Mouse (Mus musculus): ENCODE data around the gene Akap9. TPM values are rescaled to one million over a fixed set of nuclear protein-coding genes. Genes with fewer than 3 reads are reported as not detected.
"Not testable (repeated sequence)": the region's sequence is repeated elsewhere in the genome, so short reads cannot be mapped to it uniquely, and the experiment has no call there.

Gene Akap9
- polyA plus RNA-seq, 1 experiment, result 40.8 TPM

DNA sequence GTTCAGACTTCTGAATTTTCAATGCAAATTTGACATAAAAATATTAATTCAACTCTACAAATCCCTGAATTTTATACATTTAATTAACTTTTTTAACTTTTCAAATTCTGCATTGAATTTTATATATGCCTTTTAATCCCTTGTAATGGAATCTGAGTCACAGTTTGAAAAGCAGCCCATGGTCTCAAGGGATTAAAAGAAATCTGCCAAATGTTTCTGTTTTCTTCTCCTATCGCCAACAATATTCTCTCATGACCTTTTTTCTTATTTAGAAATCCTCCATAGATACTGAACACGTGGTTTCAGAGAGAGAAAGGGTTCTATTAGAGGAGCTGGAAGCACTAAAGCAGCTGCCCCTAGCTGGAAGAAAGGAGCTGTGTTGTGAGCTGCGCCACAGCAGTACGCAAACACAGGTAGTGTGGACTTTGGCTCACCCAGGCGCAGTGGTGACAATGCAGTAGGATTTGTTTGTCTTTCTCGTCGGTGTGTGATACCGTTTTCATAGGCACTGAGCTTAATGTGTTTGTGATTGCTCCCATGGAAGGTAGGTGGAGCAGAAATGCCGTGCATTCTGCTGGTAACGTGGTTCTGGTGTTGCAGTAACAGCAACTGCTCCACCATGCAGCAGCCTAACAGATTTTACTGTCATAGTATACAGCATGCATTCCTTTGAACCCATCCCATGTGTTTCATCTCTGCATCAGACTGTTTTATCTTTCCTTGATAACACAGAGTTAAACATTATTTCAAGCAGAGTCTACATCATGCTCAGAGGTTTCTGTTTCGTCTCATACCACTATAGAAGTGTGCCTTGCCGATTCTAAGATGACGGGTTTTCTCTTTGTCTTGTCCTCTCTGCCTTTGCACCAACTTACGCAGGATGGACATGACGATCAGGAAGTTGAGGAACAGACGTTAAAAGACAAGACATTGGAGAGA lies 76.9 kb downstream of the Akap9 start:
- H3K36me3 ChIP-seq (ENCODE audit: control insufficient read depth, insufficient read depth, low read length, poor library complexity, severe bottlenecking), result no peaks in the 10 kb centered on the region; the same call in none of the 2 replicates
- no peak overlapping the region for H3K9ac ChIP-seq (ENCODE audit: low read depth, poor library complexity, severe bottlenecking)
- no peak overlapping the region for H3K4me3 ChIP-seq (ENCODE audit: low read depth, low read length)

GRCm38 (mm10) chr5:4006606-4007005 lies 78.8 kb downstream of the Akap9 start:
- TF ChIP-seq POLR2A (IDR thresholded peaks at IDR 0.05; ENCODE audit: insufficient read depth, low read length) (no peak), EP300 (IDR thresholded peaks at IDR 0.05; ENCODE audit: insufficient read depth, low read depth, low read length) (no peak), CTCF (IDR thresholded peaks at IDR 0.05; ENCODE audit: low read depth, low read length) (no peak)
- Histone ChIP-seq H3K36me3 (ENCODE audit: control insufficient read depth, insufficient read depth, low read length, poor library complexity, severe bottlenecking) (no peaks in the 10 kb centered on the region; the same call in none of the 2 replicates), H3K27me3 (ENCODE audit: control insufficient read depth, insufficient read depth, low read length, poor library complexity, severe bottlenecking) (no peaks in the 10 kb centered on the region)

More for the DNA sequence above, 76.9 kb downstream of the Akap9 start:
- H3K27ac ChIP-seq (ENCODE audit: insufficient read depth, low read length), result no peak overlapping the region
- TF ChIP-seq CTCF (IDR thresholded peaks at IDR 0.05; ENCODE audit: low read depth, low read length), result no peak
- TF ChIP-seq EP300 (IDR thresholded peaks at IDR 0.05; ENCODE audit: insufficient read depth, low read depth, low read length), result no peak
- TF ChIP-seq POLR2A (IDR thresholded peaks at IDR 0.05; ENCODE audit: insufficient read depth, low read length), result no peak
- no peaks in the 10 kb centered on the region for H3K9me3 ChIP-seq (replicated peaks; ENCODE audit: control insufficient read depth, insufficient read depth, low read length, poor library complexity, severe bottlenecking)
- no peaks in the 10 kb centered on the region for H3K27me3 ChIP-seq (ENCODE audit: control insufficient read depth, insufficient read depth, low read length, poor library complexity, severe bottlenecking)
- no peaks in the 10 kb centered on the region for H3K4me1 ChIP-seq (ENCODE audit: control insufficient read depth, insufficient read depth, low read length)

GRCm38 (mm10) chr5:4008266-4008665 lies 80.4 kb downstream of the Akap9 start:
- no peak overlapping the region for H3K27ac ChIP-seq (ENCODE audit: insufficient read depth, low read length)
- no peak overlapping the region for H3K9ac ChIP-seq (ENCODE audit: low read depth, poor library complexity, severe bottlenecking)
- H3K27me3 ChIP-seq (ENCODE audit: control insufficient read depth, insufficient read depth, low read length, poor library complexity, severe bottlenecking), result no peaks in the 10 kb centered on the region
- no peak overlapping the region for H3K4me3 ChIP-seq (ENCODE audit: low read depth, low read length)
- no peaks in the 10 kb centered on the region; the same call in none of the 2 replicates for H3K36me3 ChIP-seq (ENCODE audit: control insufficient read depth, insufficient read depth, low read length, poor library complexity, severe bottlenecking)
- H3K9me3 ChIP-seq (replicated peaks; ENCODE audit: control insufficient read depth, insufficient read depth, low read length, poor library complexity, severe bottlenecking), result no peaks in the 10 kb centered on the region
- TF ChIP-seq EP300 (IDR thresholded peaks at IDR 0.05; ENCODE audit: insufficient read depth, low read depth, low read length) (no peak), POLR2A (IDR thresholded peaks at IDR 0.05; ENCODE audit: insufficient read depth, low read length) (no peak), CTCF (IDR thresholded peaks at IDR 0.05; ENCODE audit: low read depth, low read length) (no peak)
- H3K4me1 ChIP-seq (ENCODE audit: control insufficient read depth, insufficient read depth, low read length), result no peaks in the 10 kb centered on the region

More at GRCm38 (mm10) chr5:4006606-4007005, 78.8 kb downstream of the Akap9 start:
- H3K4me3 ChIP-seq (ENCODE audit: low read depth, low read length), result no peak overlapping the region
- H3K27ac ChIP-seq (ENCODE audit: insufficient read depth, low read length), result no peak overlapping the region
- no peaks in the 10 kb centered on the region for H3K4me1 ChIP-seq (ENCODE audit: control insufficient read depth, insufficient read depth, low read length)
- no peak overlapping the region for H3K9ac ChIP-seq (ENCODE audit: low read depth, poor library complexity, severe bottlenecking)
- no peaks in the 10 kb centered on the region for H3K9me3 ChIP-seq (replicated peaks; ENCODE audit: control insufficient read depth, insufficient read depth, low read length, poor library complexity, severe bottlenecking)

GRCm38 (mm10) chr5:4009540-4009939 lies 81.7 kb downstream of the Akap9 start:
- Histone ChIP-seq H3K27ac (ENCODE audit: insufficient read depth, low read length) (no peak overlapping the region), H3K9ac (ENCODE audit: low read depth, poor library complexity, severe bottlenecking) (no peak overlapping the region), H3K9me3 (replicated peaks; ENCODE audit: control insufficient read depth, insufficient read depth, low read length, poor library complexity, severe bottlenecking) (no peaks in the 10 kb centered on the region), H3K36me3 (ENCODE audit: control insufficient read depth, insufficient read depth, low read length, poor library complexity, severe bottlenecking) (no peaks in the 10 kb centered on the region; the same call in 1 of the 2 replicates), H3K4me3 (ENCODE audit: low read depth, low read length) (no peak overlapping the region), H3K4me1 (ENCODE audit: control insufficient read depth, insufficient read depth, low read length) (no peaks in the 10 kb centered on the region), H3K27me3 (ENCODE audit: control insufficient read depth, insufficient read depth, low read length, poor library complexity, severe bottlenecking) (no peaks in the 10 kb centered on the region)
- TF ChIP-seq EP300 (IDR thresholded peaks at IDR 0.05; ENCODE audit: insufficient read depth, low read depth, low read length) (no peak), CTCF (IDR thresholded peaks at IDR 0.05; ENCODE audit: low read depth, low read length) (no peak), POLR2A (IDR thresholded peaks at IDR 0.05; ENCODE audit: insufficient read depth, low read length) (no peak)

DNA sequence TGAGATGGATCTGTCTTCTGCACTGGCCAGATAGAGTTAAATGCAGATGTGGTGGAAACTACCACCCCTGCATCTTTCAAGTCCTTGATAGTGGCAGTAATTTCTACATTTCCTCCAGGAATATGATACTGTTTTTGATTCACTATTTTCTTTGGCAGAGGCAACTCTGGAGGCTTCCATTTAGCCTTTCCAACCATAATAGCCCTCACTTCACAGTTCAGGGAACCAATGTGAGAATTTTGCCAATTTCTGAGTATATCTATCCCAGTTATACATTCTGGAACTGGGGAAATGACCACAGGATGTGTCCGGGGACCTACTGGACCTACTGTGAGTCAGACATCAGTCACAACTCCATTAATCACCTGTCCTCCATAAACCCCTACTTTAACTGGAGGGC lies 89.8 kb downstream of the Akap9 start:
- H3K9ac ChIP-seq (ENCODE audit: low read depth, poor library complexity, severe bottlenecking); H3K9me3 ChIP-seq (replicated peaks; ENCODE audit: control insufficient read depth, insufficient read depth, low read length, poor library complexity, severe bottlenecking); H3K36me3 ChIP-seq (ENCODE audit: control insufficient read depth, insufficient read depth, low read length, poor library complexity, severe bottlenecking); H3K4me3 ChIP-seq (ENCODE audit: low read depth, low read length); H3K4me1 ChIP-seq (ENCODE audit: control insufficient read depth, insufficient read depth, low read length); H3K27ac ChIP-seq (ENCODE audit: insufficient read depth, low read length); H3K27me3 ChIP-seq (ENCODE audit: control insufficient read depth, insufficient read depth, low read length, poor library complexity, severe bottlenecking): not testable (repeated sequence)

DNA sequence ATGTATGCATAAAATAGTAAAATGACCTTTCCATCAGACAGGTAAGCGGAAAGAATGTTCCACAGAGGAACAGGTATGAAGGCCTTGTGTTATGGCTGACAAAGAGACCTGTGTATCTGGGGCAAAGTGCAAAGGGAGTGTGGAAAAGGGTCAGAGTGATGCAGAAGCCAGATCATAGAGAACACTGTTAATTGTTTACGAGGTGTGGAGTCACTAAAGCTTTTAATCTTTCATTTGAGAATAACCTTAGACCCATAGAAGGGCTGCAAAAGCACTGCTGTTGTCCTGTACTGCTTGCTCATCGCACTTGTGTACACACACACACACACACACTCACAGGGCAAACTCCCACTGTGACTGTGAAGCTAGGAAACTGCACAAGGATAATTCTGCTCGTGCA lies 91.5 kb downstream of the Akap9 start:
- H3K4me3 ChIP-seq (ENCODE audit: low read depth, low read length), result no peak overlapping the region
- TF ChIP-seq CTCF (IDR thresholded peaks at IDR 0.05; ENCODE audit: low read depth, low read length), result no peak
- TF ChIP-seq EP300 (IDR thresholded peaks at IDR 0.05; ENCODE audit: insufficient read depth, low read depth, low read length), result no peak
- no peak for TF ChIP-seq POLR2A (IDR thresholded peaks at IDR 0.05; ENCODE audit: insufficient read depth, low read length)
- no peak overlapping the region for H3K9ac ChIP-seq (ENCODE audit: low read depth, poor library complexity, severe bottlenecking)
- H3K9me3 ChIP-seq (replicated peaks; ENCODE audit: control insufficient read depth, insufficient read depth, low read length, poor library complexity, severe bottlenecking), result no peaks in the 10 kb centered on the region
- no peak overlapping the region for H3K27ac ChIP-seq (ENCODE audit: insufficient read depth, low read length)
- no peaks in the 10 kb centered on the region for H3K27me3 ChIP-seq (ENCODE audit: control insufficient read depth, insufficient read depth, low read length, poor library complexity, severe bottlenecking)
- no peaks in the 10 kb centered on the region for H3K4me1 ChIP-seq (ENCODE audit: control insufficient read depth, insufficient read depth, low read length)
- H3K36me3 ChIP-seq (ENCODE audit: control insufficient read depth, insufficient read depth, low read length, poor library complexity, severe bottlenecking), result no peaks in the 10 kb centered on the region
